Mouse (Mus musculus): Measurements from ENCODE around the gene Col13a1. TPM values are rescaled to one million over a fixed set of nuclear protein-coding genes. Genes with fewer than 3 reads are reported as not detected.

Gene Col13a1
- polyA plus RNA-seq, 1 experiment from 2014 or later: 5.7 TPM

DNA sequence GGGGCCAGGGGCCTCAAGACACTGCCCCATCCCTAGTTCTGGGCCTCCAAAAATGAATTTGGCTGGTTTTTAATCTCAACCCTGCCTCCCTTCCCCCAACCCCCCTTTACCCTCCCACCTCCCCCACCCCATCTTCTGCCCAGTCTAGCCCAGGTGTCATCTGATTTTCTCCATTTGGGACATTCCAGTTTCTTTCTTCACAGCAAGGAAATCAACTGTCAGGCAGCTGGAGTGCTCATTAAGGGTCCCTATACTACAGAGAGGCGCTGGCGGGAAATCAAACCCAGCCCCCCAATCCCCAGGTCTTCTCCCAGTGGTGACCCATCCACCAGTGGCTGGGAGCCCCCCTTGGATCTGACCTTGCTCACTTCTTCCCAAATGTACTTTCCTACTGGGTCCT lies 4.3 kb downstream of the Col13a1 start:
- Histone ChIP-seq H3K36me3 (ENCODE audit: control insufficient read depth, insufficient read depth) (no peaks in the 10 kb centered on the region), H3K27ac (ENCODE audit: low read depth, low read length) (no peak overlapping the region), H3K9me3 (ENCODE audit: control insufficient read depth) (no peaks in the 10 kb centered on the region), H3K4me3 (ENCODE audit: low read depth, low read length) (no peak overlapping the region), H3K4me1 (replicated peaks; ENCODE audit: control insufficient read depth, insufficient read depth, low read length) (no peaks in the 10 kb centered on the region), H3K27me3 (replicated peaks; ENCODE audit: control insufficient read depth, insufficient read depth, low read length) (peaks cover 50% of the 10 kb centered on the region), H3K4me2 (replicated peaks; ENCODE audit: low read depth) (no peak overlapping the region), H3K9ac (ENCODE audit: low read depth, low read length) (no peak overlapping the region)
- ATAC-seq: no peak
- no peak for TF ChIP-seq CTCF (IDR thresholded peaks at IDR 0.05; ENCODE audit: low read depth)
- WGBS: 87% methylated on average over 2 of the region's 2 CpGs

DNA sequence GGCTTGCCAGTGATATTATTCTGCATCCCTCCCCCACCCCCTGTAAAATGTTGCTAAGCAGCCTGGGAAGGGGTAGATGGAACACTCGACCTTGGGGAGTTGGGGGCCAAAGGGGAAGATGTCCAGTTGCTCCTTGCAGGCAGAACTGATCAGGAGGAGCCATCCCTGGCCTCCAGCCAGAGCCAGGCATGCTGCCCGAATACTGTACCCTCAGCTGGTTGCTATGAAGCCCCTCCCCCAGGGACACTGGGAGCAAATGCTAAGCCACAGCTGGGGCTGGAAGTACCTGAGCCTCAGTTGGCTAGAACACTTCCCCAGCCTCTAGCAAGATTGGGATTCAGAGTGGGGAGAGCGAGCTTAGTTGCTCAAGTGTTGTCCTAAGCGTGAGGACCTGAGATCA lies 6.9 kb downstream of the Col13a1 start:
- no peak overlapping the region for H3K4me2 ChIP-seq (replicated peaks; ENCODE audit: low read depth)
- no peak for TF ChIP-seq CTCF (IDR thresholded peaks at IDR 0.05; ENCODE audit: low read depth)

DNA sequence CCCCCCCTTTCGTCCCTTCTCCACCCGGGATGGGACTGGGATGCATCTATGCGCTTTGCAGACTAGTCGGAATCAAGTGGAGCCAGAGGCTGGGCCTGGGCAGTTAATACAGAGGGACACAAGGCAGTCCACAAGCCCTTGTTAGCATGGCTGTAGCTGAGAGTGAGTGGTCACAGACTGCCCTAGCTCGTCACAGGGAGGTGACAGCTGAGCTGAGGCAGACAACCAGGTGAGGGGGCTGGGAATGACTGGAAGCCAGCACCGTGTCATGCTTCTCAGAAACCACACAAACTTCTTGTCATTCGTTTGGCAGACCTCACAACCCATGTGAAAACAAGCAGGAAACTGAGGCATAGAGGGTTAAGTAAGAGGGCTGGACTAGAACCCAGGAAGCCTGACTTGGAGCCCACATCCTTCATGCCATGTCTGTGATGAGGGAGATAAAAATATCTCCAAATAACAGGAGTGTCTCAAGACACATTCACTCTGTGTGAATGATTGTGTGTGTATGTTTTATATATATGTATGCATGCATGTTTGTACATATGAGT lies 10.8 kb downstream of the Col13a1 start:
- Histone ChIP-seq H3K9ac (ENCODE audit: low read depth, low read length) (no peak overlapping the region), H3K4me2 (replicated peaks; ENCODE audit: low read depth) (no peak overlapping the region), H3K4me3 (ENCODE audit: low read depth, low read length) (no peak overlapping the region), H3K9me3 (ENCODE audit: control insufficient read depth) (no peaks in the 10 kb centered on the region), H3K36me3 (ENCODE audit: control insufficient read depth, insufficient read depth) (no peaks in the 10 kb centered on the region), H3K27me3 (replicated peaks; ENCODE audit: control insufficient read depth, insufficient read depth, low read length) (peaks cover 10% of the 10 kb centered on the region; the same call in 1 of the 2 replicates), H3K4me1 (replicated peaks; ENCODE audit: control insufficient read depth, insufficient read depth, low read length) (no peaks in the 10 kb centered on the region), H3K27ac (ENCODE audit: low read depth, low read length) (no peak overlapping the region)
- ATAC-seq: no peak
- no peak for TF ChIP-seq CTCF (IDR thresholded peaks at IDR 0.05; ENCODE audit: low read depth)
- 75% methylated on average over 7 of the region's 7 CpGs for WGBS

More for the DNA sequence above, 6.9 kb downstream of the Col13a1 start:
- H3K27ac ChIP-seq (ENCODE audit: low read depth, low read length): no peak overlapping the region
- whole genome bisulfite sequencing: 13% methylated on average over 4 of the region's 4 CpGs
- ATAC-seq: no peak
- no peaks in the 10 kb centered on the region for H3K4me1 ChIP-seq (replicated peaks; ENCODE audit: control insufficient read depth, insufficient read depth, low read length)
- H3K27me3 ChIP-seq (replicated peaks; ENCODE audit: control insufficient read depth, insufficient read depth, low read length): peaks cover 24% of the 10 kb centered on the region
- no peak overlapping the region for H3K9ac ChIP-seq (ENCODE audit: low read depth, low read length)
- H3K36me3 ChIP-seq (ENCODE audit: control insufficient read depth, insufficient read depth): no peaks in the 10 kb centered on the region
- H3K9me3 ChIP-seq (ENCODE audit: control insufficient read depth): no peaks in the 10 kb centered on the region
- no peak overlapping the region for H3K4me3 ChIP-seq (ENCODE audit: low read depth, low read length)

DNA sequence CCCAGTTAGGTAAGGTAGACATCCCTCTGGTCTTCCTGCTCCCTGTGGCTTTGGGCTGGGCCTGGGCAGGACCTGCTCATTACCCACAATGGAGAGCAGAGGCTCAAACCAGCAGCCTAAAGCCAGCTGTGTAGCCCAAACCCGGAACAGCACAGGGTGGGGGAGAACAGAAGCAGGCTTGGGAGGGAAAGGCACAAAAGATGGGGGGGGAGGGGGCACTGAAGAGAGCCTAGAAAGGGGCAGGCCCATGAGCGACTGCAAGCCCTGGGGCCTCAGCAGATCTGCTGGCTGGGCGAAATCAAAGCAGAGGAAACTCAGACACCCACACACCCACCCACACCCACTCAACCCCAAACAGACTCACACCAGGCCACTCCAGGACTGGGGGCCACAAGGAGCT lies 11.7 kb downstream of the Col13a1 start:
- WGBS: 66% methylated on average over 3 of the region's 3 CpGs
- no peak; the same call in 1 of the 2 replicates for ATAC-seq
- Histone ChIP-seq H3K4me2 (replicated peaks; ENCODE audit: low read depth) (no peak overlapping the region), H3K9ac (ENCODE audit: low read depth, low read length) (no peak overlapping the region), H3K9me3 (ENCODE audit: control insufficient read depth) (no peaks in the 10 kb centered on the region), H3K4me3 (ENCODE audit: low read depth, low read length) (no peak overlapping the region), H3K4me1 (replicated peaks; ENCODE audit: control insufficient read depth, insufficient read depth, low read length) (no peaks in the 10 kb centered on the region), H3K27me3 (replicated peaks; ENCODE audit: control insufficient read depth, insufficient read depth, low read length) (peaks cover 10% of the 10 kb centered on the region; the same call in 1 of the 2 replicates), H3K27ac (ENCODE audit: low read depth, low read length) (no peak overlapping the region), H3K36me3 (ENCODE audit: control insufficient read depth, insufficient read depth) (no peaks in the 10 kb centered on the region)
- no peak for TF ChIP-seq CTCF (IDR thresholded peaks at IDR 0.05; ENCODE audit: low read depth)

DNA sequence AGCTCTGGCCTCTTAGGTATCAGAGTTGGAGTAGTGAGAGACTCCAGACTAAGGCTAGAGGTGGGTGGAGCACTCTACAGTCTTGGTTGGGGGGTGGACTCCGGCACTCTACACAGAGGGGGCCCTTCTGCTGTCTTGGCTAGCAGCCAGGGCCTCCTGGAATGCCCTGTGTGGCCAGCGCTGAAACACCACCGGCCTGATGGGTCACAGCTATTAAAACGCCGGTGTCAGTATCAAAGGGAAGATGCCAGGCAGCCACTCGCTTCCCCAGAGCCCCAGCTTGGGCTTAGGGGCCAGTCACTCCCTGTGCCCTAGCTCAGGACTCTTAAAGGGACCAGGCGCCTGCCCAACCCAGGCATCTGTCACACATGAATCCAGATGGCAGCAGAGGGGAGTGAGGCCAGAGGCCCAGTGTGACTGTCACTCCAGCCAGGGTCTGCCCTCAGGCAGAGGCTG lies 13.5 kb downstream of the Col13a1 start:
- Histone ChIP-seq H3K4me3 (ENCODE audit: low read depth, low read length) (no peak overlapping the region), H3K9ac (ENCODE audit: low read depth, low read length) (no peak overlapping the region), H3K4me1 (replicated peaks; ENCODE audit: control insufficient read depth, insufficient read depth, low read length) (no peaks in the 10 kb centered on the region), H3K36me3 (ENCODE audit: control insufficient read depth, insufficient read depth) (no peaks in the 10 kb centered on the region), H3K9me3 (ENCODE audit: control insufficient read depth) (no peaks in the 10 kb centered on the region), H3K4me2 (replicated peaks; ENCODE audit: low read depth) (no peak overlapping the region), H3K27ac (ENCODE audit: low read depth, low read length) (no peak overlapping the region), H3K27me3 (replicated peaks; ENCODE audit: control insufficient read depth, insufficient read depth, low read length) (peaks cover 5% of the 10 kb centered on the region; the same call in 1 of the 2 replicates)
- TF ChIP-seq CTCF (IDR thresholded peaks at IDR 0.05; ENCODE audit: low read depth): no peak
- ATAC-seq: 0 out of 2 replicates have a peak, but pooled peaks have one; percentile 28
- 14% methylated on average over 7 of the region's 7 CpGs for WGBS

DNA sequence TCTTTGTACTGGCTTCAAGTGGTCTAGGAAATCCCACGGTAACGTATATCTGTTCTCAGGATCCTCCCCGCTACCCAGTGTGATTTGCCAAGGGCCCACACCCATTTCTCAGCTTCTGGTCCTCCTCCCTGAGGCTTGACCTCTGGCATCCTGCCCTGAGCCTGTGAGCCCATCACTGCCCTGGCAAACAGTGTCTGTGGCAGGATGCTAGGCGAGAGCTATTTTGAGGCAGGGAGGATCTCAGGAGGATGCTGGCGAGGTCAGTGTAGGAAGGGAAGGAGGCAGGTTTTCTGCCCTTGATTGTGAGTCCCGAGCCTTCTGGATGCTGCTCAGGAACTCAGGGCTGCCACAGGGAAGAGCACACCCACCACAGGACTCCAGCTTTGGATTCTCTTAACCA lies 22.2 kb downstream of the Col13a1 start:
- ATAC-seq: no peak
- no peaks in the 10 kb centered on the region for H3K27me3 ChIP-seq (replicated peaks; ENCODE audit: control insufficient read depth, insufficient read depth, low read length)
- TF ChIP-seq CTCF (IDR thresholded peaks at IDR 0.05; ENCODE audit: low read depth): no peak
- no peaks in the 10 kb centered on the region for H3K36me3 ChIP-seq (ENCODE audit: control insufficient read depth, insufficient read depth)
- H3K9ac ChIP-seq (ENCODE audit: low read depth, low read length): no peak overlapping the region
- no peaks in the 10 kb centered on the region for H3K9me3 ChIP-seq (ENCODE audit: control insufficient read depth)
- H3K4me3 ChIP-seq (ENCODE audit: low read depth, low read length): no peak overlapping the region
- H3K4me2 ChIP-seq (replicated peaks; ENCODE audit: low read depth): no peak overlapping the region
- 67% methylated on average over 6 of the region's 6 CpGs for WGBS
- H3K4me1 ChIP-seq (replicated peaks; ENCODE audit: control insufficient read depth, insufficient read depth, low read length): no peaks in the 10 kb centered on the region
- H3K27ac ChIP-seq (ENCODE audit: low read depth, low read length): no peak overlapping the region

All from intestine, postnatal 0 days (tissue).